Mouse (Mus musculus) bone marrow macrophage, adult 2 months (primary cell): Measurements from ENCODE around the gene Baiap2l2. TPM values are rescaled to one million over a fixed set of nuclear protein-coding genes. Genes with fewer than 3 reads are reported as not detected.

Source experiments
- H3K27ac ChIP-seq: 2 replicates; pipeline ENCODE4 v1.5.1; 2012; ENCODE audit warnings: low read depth, low read length; ENCODE audit not compliant: insufficient read depth
- H3K4me1 ChIP-seq: 2 replicates; pipeline ENCODE4 v1.6.1; 2012; ENCODE audit warnings: low read length; ENCODE audit not compliant: control insufficient read depth, insufficient read depth
- H3K4me3 ChIP-seq: 2 replicates; pipeline ENCODE4 v1.5.1; 2012; ENCODE audit warnings: mild to moderate bottlenecking, low read length, moderate library complexity; ENCODE audit not compliant: insufficient read depth
- CTCF ChIP-seq: IDR thresholded peaks from 2 replicates; pipeline ENCODE4 v1.5.1; 2012; ENCODE audit warnings: low read depth, mild to moderate bottlenecking, low read length, moderate library complexity
- POLR2A ChIP-seq: IDR thresholded peaks from 2 replicates; pipeline ENCODE4 v1.6.1; 2012; ENCODE audit warnings: mild to moderate bottlenecking, low read depth, low read length, borderline replicate concordance
- polyA plus RNA-seq: library from polyadenylated mRNA; stranded (reverse); fragments of >200 nt; gene quantifications from 2 replicates; pipeline ENCODE4 v1.2.4, GENCODE M21; 2012; ENCODE audit not compliant: missing spikeins, insufficient read depth, insufficient read length

The Baiap2l2 gene
- polyA plus RNA-seq, 1 experiment = not detected

- Histone ChIP-seq H3K4me3 (no peak overlapping the region), H3K27ac (no peak overlapping the region), H3K4me1 (no peaks in the 10 kb centered on the region)
- TF ChIP-seq POLR2A = no peak
- no peak for TF ChIP-seq CTCF
These were observed 14.3 kb upstream of the Baiap2l2 start for GRCm38 (mm10) chr15:79299563-79300155.

- no peaks in the 10 kb centered on the region for H3K4me1 ChIP-seq
- TF ChIP-seq POLR2A = no peak
- no peak for TF ChIP-seq CTCF
- H3K4me3 ChIP-seq = no peak overlapping the region
- no peak overlapping the region for H3K27ac ChIP-seq
These were observed 13.2 kb upstream of the Baiap2l2 start for GRCm38 (mm10) chr15:79298553-79298952.

GRCm38 (mm10) chr15:79292779-79293178 lies 7.4 kb upstream of the Baiap2l2 start:
- TF ChIP-seq CTCF = no peak
- TF ChIP-seq POLR2A = no peak
- Histone ChIP-seq H3K27ac (no peak overlapping the region), H3K4me1 (no peaks in the 10 kb centered on the region), H3K4me3 (no peak overlapping the region)

- Histone ChIP-seq H3K27ac (no peak overlapping the region), H3K4me3 (no peak overlapping the region), H3K4me1 (no peaks in the 10 kb centered on the region)
- no peak for TF ChIP-seq CTCF
- no peak for TF ChIP-seq POLR2A
These were observed 5.0 kb upstream of the Baiap2l2 start for GRCm38 (mm10) chr15:79290340-79290739.

GRCm38 (mm10) chr15:79289441-79289840 lies 4.1 kb upstream of the Baiap2l2 start:
- no peak for TF ChIP-seq POLR2A
- TF ChIP-seq CTCF = no peak
- no peak overlapping the region for H3K4me3 ChIP-seq
- H3K27ac ChIP-seq = no peak overlapping the region
- H3K4me1 ChIP-seq = no peaks in the 10 kb centered on the region

- H3K4me3 ChIP-seq = no peak overlapping the region
- TF ChIP-seq POLR2A (no peak), CTCF (no peak)
- H3K4me1 ChIP-seq = no peaks in the 10 kb centered on the region
- H3K27ac ChIP-seq = no peak overlapping the region
These were observed 3.0 kb upstream of the Baiap2l2 start for GRCm38 (mm10) chr15:79288387-79288786.

- no peak overlapping the region for H3K27ac ChIP-seq
- H3K4me1 ChIP-seq = no peaks in the 10 kb centered on the region
- TF ChIP-seq CTCF (no peak), POLR2A (no peak)
- no peak overlapping the region for H3K4me3 ChIP-seq
These were observed 1.8 kb upstream of the Baiap2l2 start for GRCm38 (mm10) chr15:79287091-79287490.

GRCm38 (mm10) chr15:79286141-79286540 lies 804 bp upstream of the Baiap2l2 start:
- no peak for TF ChIP-seq CTCF
- Histone ChIP-seq H3K4me1 (peaks cover 4% of the 10 kb centered on the region), H3K27ac (no peak overlapping the region), H3K4me3 (no peak overlapping the region)

GRCm38 (mm10) chr15:79283371-79283770 lies 2.0 kb downstream of the Baiap2l2 start:
- Histone ChIP-seq H3K4me1 (peaks cover 11% of the 10 kb centered on the region), H3K27ac (no peak overlapping the region), H3K4me3 (no peak overlapping the region)
- TF ChIP-seq POLR2A (no peak), CTCF (no peak)

- H3K27ac ChIP-seq = no peak overlapping the region
These were observed 2.9 kb downstream of the Baiap2l2 start for GRCm38 (mm10) chr15:79282434-79282833.

GRCm38 (mm10) chr15:79281389-79281788 lies 3.9 kb downstream of the Baiap2l2 start:
- no peak overlapping the region for H3K4me3 ChIP-seq
- TF ChIP-seq POLR2A (no peak), CTCF (no peak)
- no peak overlapping the region for H3K27ac ChIP-seq
- peaks cover 11% of the 10 kb centered on the region for H3K4me1 ChIP-seq

More at GRCm38 (mm10) chr15:79282434-79282833, 2.9 kb downstream of the Baiap2l2 start:
- TF ChIP-seq POLR2A = no peak
- TF ChIP-seq CTCF = no peak
- Histone ChIP-seq H3K4me1 (peaks cover 11% of the 10 kb centered on the region), H3K4me3 (no peak overlapping the region)
